Mouse (Mus musculus) cortical plate, adult 2 months (tissue): ENCODE data around the gene Xbp1. TPM values are rescaled to one million over a fixed set of nuclear protein-coding genes. Genes with fewer than 3 reads are reported as not detected.

Experiments used
- H3K27ac ChIP-seq: fragments of 200-500 bp; 2 replicates; pipeline ENCODE4 v1.5.1; 2012; ENCODE audit warnings: low read length, control low read depth, inconsistent platforms; ENCODE audit not compliant: insufficient read depth
- H3K4me1 ChIP-seq: fragments of 200-500 bp; 2 replicates; pipeline ENCODE4 v1.6.1; 2011; ENCODE audit warnings: low read length; ENCODE audit not compliant: control insufficient read depth, insufficient read depth
- H3K4me3 ChIP-seq: fragments of 200-500 bp; 2 replicates; pipeline ENCODE4 v1.5.1; 2011; ENCODE audit warnings: mild to moderate bottlenecking, low read length, control low read depth; ENCODE audit not compliant: insufficient read depth
- CTCF ChIP-seq: fragments of 200-500 bp; IDR thresholded peaks from 2 replicates; pipeline ENCODE4 v1.5.1; 2011; ENCODE audit warnings: mild to moderate bottlenecking, control low read depth, low read length; ENCODE audit not compliant: insufficient read depth; ENCODE audit errors: extremely low read depth
- POLR2A ChIP-seq: fragments of 200-500 bp; IDR thresholded peaks from 2 replicates; pipeline ENCODE4 v1.6.1; 2011; ENCODE audit warnings: mild to moderate bottlenecking, low read length, control low read depth; ENCODE audit not compliant: insufficient read depth; ENCODE audit errors: extremely low read depth
- polyA plus RNA-seq: library from polyadenylated mRNA; depleted of rRNA; stranded (reverse); fragments of >200 nt; gene quantifications from 2 replicates; pipeline ENCODE4 v1.2.3, GENCODE M21; 2012

Xbp1 gene
- polyA plus RNA-seq, 1 experiment, result 72.8 TPM

GRCm38 (mm10) chr11:5491912-5492311 is 28.5 kb upstream of the Xbp1 start:
- TF ChIP-seq CTCF, result no peak
- no peaks in the 10 kb centered on the region for H3K4me1 ChIP-seq
- H3K27ac ChIP-seq, result no peak overlapping the region
- no peak overlapping the region for H3K4me3 ChIP-seq

GRCm38 (mm10) chr11:5493869-5494268 is 26.6 kb upstream of the Xbp1 start:
- Histone ChIP-seq H3K4me3 (no peak overlapping the region), H3K27ac (no peak overlapping the region), H3K4me1 (no peaks in the 10 kb centered on the region)
- TF ChIP-seq POLR2A (no peak), CTCF (no peak)

- TF ChIP-seq POLR2A (no peak), CTCF (no peak)
- no peak overlapping the region for H3K27ac ChIP-seq
- H3K4me3 ChIP-seq, result no peak overlapping the region
- no peaks in the 10 kb centered on the region for H3K4me1 ChIP-seq
Measured at GRCm38 (mm10) chr11:5495286-5495832, 25.1 kb upstream of the Xbp1 start.

- TF ChIP-seq POLR2A, result no peak
- TF ChIP-seq CTCF, result no peak
- H3K27ac ChIP-seq, result no peak overlapping the region
Measured at GRCm38 (mm10) chr11:5495906-5496305, 24.6 kb upstream of the Xbp1 start.

GRCm38 (mm10) chr11:5496559-5497248 is 23.8 kb upstream of the Xbp1 start:
- H3K4me3 ChIP-seq, result no peak overlapping the region
- H3K4me1 ChIP-seq, result no peaks in the 10 kb centered on the region
- TF ChIP-seq POLR2A (no peak), CTCF (no peak)
- H3K27ac ChIP-seq, result no peak overlapping the region

More at GRCm38 (mm10) chr11:5495906-5496305, 24.6 kb upstream of the Xbp1 start:
- no peak overlapping the region for H3K4me3 ChIP-seq
- no peaks in the 10 kb centered on the region for H3K4me1 ChIP-seq

GRCm38 (mm10) chr11:5498422-5498821 is 22.0 kb upstream of the Xbp1 start:
- no peak overlapping the region for H3K27ac ChIP-seq
- TF ChIP-seq CTCF (no peak), POLR2A (no peak)
- H3K4me1 ChIP-seq, result no peaks in the 10 kb centered on the region
- H3K4me3 ChIP-seq, result no peak overlapping the region

- Histone ChIP-seq H3K4me3 (no peak overlapping the region), H3K4me1 (no peaks in the 10 kb centered on the region), H3K27ac (no peak overlapping the region)
- TF ChIP-seq CTCF (no peak), POLR2A (no peak)
Measured at GRCm38 (mm10) chr11:5498931-5499661, 21.4 kb upstream of the Xbp1 start.

GRCm38 (mm10) chr11:5499961-5500644 is 20.4 kb upstream of the Xbp1 start:
- no peak overlapping the region for H3K4me3 ChIP-seq
- H3K27ac ChIP-seq, result no peak overlapping the region
- TF ChIP-seq POLR2A (no peak), CTCF (no peak)
- no peaks in the 10 kb centered on the region for H3K4me1 ChIP-seq

- TF ChIP-seq POLR2A (no peak), CTCF (no peak)
- H3K27ac ChIP-seq, result no peak overlapping the region
- no peak overlapping the region for H3K4me3 ChIP-seq
- H3K4me1 ChIP-seq, result no peaks in the 10 kb centered on the region
Measured at GRCm38 (mm10) chr11:5500903-5501741, 19.3 kb upstream of the Xbp1 start.
